Mouse (Mus musculus) spleen, postnatal 14 days (tissue): ENCODE data around the gene Ttyh1.

Experiments
- DNase-seq, 2 experiments: peaks; one replicate each; pipeline ENCODE4 v3.0.0; 2021 to 2022; ENCODE audit warnings: low spot score in 2 of 2

The Ttyh1 gene

GRCm38 (mm10) chr7:4119344-4119902 is at the start of gene Ttyh1:
TSS of gene Ttyh1 (plus strand) at chr7:4119408.
- no peak for DNase-seq

GRCm38 (mm10) chr7:4071066-4071465 is 48.1 kb upstream of the Ttyh1 start:
- DNase-seq, result no peak

- DNase-seq, result no peak
These were observed 46.1 kb upstream of the Ttyh1 start for GRCm38 (mm10) chr7:4073144-4073543.

- no peak for DNase-seq
These were observed 39.7 kb upstream of the Ttyh1 start for GRCm38 (mm10) chr7:4079511-4079910.

GRCm38 (mm10) chr7:4080552-4080951 is 38.7 kb upstream of the Ttyh1 start:
- no peak for DNase-seq

GRCm38 (mm10) chr7:4081706-4082105 is 37.5 kb upstream of the Ttyh1 start:
- no peak for DNase-seq

GRCm38 (mm10) chr7:4082804-4083203 is 36.4 kb upstream of the Ttyh1 start:
- peak in 1 of 2 experiments; percentile 21 for DNase-seq

- no peak for DNase-seq
These were observed 35.0 kb upstream of the Ttyh1 start for GRCm38 (mm10) chr7:4084161-4084560.

- DNase-seq, result no peak
These were observed 33.6 kb upstream of the Ttyh1 start for GRCm38 (mm10) chr7:4085562-4085961.

GRCm38 (mm10) chr7:4087238-4087895 is 31.8 kb upstream of the Ttyh1 start:
- no peak for DNase-seq

- no peak for DNase-seq
These were observed 31.2 kb upstream of the Ttyh1 start for GRCm38 (mm10) chr7:4087896-4088480.

GRCm38 (mm10) chr7:4088679-4089078 is 30.5 kb upstream of the Ttyh1 start:
- DNase-seq, result no peak

GRCm38 (mm10) chr7:4091170-4091569 is 28.0 kb upstream of the Ttyh1 start:
- peak in 1 of 2 experiments; percentile 20 for DNase-seq

- no peak for DNase-seq
These were observed 20.9 kb upstream of the Ttyh1 start for GRCm38 (mm10) chr7:4098301-4098700.

- no peak for DNase-seq
These were observed 20.4 kb upstream of the Ttyh1 start for GRCm38 (mm10) chr7:4098832-4099231.

GRCm38 (mm10) chr7:4101144-4101543 is 18.1 kb upstream of the Ttyh1 start:
- no peak for DNase-seq

GRCm38 (mm10) chr7:4103411-4103810 is 15.8 kb upstream of the Ttyh1 start:
- DNase-seq, result no peak

GRCm38 (mm10) chr7:4111766-4112165 is 7.4 kb upstream of the Ttyh1 start:
- DNase-seq, result no peak

GRCm38 (mm10) chr7:4117050-4117814 is 2.0 kb upstream of the Ttyh1 start:
- no peak for DNase-seq

GRCm38 (mm10) chr7:4119976-4120921 is 1.0 kb downstream of the Ttyh1 start:
- DNase-seq, result no peak

GRCm38 (mm10) chr7:4122076-4122768 is 3.0 kb downstream of the Ttyh1 start:
- DNase-seq, result no peak
